Mouse (Mus musculus): ENCODE measurements around the gene Wnt3a. TPM values are rescaled to one million over a fixed set of nuclear protein-coding genes. Genes with fewer than 3 reads are reported as not detected.

Gene Wnt3a
- total and polyA plus RNA-seq, 3 experiments = not detected

DNA sequence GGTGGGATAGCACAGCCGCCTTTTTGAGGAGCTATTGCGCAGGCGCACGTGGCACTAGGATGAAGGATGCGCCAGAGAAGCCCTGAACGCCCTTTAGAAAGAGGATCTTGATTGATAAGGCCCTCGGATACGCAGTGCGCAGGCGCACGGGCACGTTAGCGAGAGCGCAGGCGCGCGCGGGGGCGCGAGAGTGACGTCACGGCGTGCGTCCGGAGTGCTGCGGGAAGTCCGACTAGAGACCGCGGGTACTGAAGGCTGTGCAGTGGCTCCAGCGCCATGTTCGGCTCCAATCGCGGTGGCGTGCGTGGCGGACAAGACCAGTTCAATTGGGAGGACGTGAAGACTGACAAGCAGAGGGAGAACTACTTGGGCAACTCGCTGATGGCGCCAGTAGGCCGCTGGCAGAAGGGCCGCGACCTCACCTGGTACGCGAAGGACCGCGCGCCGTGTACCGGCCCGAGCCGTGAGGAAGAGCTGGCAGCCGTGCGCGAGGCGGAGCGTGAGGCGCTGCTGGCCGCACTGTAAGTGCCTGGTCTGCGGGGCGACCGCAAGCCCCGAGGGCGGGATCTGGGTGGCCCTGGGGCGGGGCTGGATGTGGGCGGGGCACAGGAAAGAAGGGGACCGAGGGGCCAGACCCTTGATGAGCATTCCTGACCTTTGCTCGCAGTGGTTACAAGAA, 82.3 kb downstream of the Wnt3a start, which contains the start of gene 2310033P09Rik (continued):
- TF ChIP-seq MXI1 (IDR thresholded peaks at IDR 0.05; ENCODE audit: low read depth, low read length) (peak; percentile 87), NRF1 (IDR thresholded peaks at IDR 0.05; ENCODE audit: insufficient read depth, low read depth, low read length, poor library complexity, severe bottlenecking) (peak; percentile 94), ELF1 (IDR thresholded peaks at IDR 0.05; ENCODE audit: low read depth, low read length) (0 out of 2 replicates have a peak, but pooled peaks have one; percentile 61), ETS1 (IDR thresholded peaks at IDR 0.05; ENCODE audit: low read depth, low read length) (no peak; the same call in 1 of the 2 replicates), CHD1 (IDR thresholded peaks at IDR 0.05; ENCODE audit: low read depth, low read length) (no peak), USF2 (IDR thresholded peaks at IDR 0.05; ENCODE audit: borderline replicate concordance in 1 of 2, insufficient read depth in 1 of 2, low read depth in 1 of 2, low read length in 2 of 2) (no peak), JUND (IDR thresholded peaks at IDR 0.05; ENCODE audit: low read depth, low read length) (no peak), MYC (IDR thresholded peaks at IDR 0.05; ENCODE audit: low read depth, low read length) (peak; percentile 92)

DNA sequence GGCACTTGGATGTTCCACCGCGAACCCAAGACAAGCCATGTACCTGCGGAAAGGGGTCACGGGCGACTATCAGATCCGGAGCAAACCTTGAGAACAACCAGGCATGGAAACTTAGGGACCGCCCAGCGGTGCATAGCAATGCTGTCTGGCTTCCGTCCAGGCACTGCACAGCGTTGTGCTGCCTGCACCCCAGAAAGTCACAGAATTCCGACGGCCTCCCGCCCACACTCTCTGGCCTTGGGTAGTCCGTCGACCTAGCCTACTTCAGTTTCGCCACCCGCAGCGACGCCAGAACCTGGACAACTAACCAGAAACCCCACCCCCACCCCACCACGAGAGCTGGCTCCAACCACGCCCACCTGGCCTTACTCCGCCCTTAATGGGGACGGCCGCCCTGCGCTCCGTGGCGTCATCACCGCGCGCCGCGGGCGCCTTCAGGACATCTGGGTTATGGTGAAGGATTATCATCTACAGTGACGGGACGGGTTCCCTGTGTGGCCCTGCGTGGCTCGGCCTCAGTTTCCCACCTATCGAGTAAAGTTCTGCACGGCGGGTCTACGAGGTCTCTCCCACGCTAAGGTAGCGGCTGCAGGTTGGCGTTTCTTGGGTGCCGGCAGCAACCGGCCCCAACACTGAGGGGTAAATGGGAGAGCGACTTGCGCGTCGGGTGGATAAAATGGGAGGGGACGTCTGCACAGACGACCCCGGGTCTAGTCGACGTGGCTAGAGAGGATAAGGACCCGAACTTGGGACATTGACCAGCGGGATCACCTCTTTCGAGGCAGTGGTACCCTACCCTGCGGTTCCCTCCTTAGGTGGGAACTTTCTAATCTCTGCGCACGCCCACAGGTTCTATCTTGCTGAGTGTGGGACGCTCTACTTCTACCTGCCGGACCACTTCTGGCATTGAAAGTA, 88.2 kb downstream of the Wnt3a start, which contains the start of gene Mrpl55:
Gene Mrpl55, plus strand, starts transcription at position 406 of the 915 bp plus-strand sequence.
- no peaks in the 10 kb centered on the region for H3K9me3 ChIP-seq (replicated peaks; ENCODE audit: insufficient read depth, low read length)
- peaks cover 9% of the 10 kb centered on the region; the same call in 1 of the 2 replicates for H3K79me2 ChIP-seq (ENCODE audit: control insufficient read depth, insufficient read depth, low read length, poor library complexity)
- peak within 1 kb of the TSS; percentile 69 to 83 for H3K4me3 ChIP-seq (ENCODE audit: control insufficient read depth in 1 of 2, insufficient read depth in 1 of 2, low read depth in 2 of 2, low read length in 2 of 2)
- TF ChIP-seq ETS1 (IDR thresholded peaks at IDR 0.05; ENCODE audit: low read depth, low read length) (no peak), MAZ (IDR thresholded peaks at IDR 0.05; ENCODE audit: low read depth, low read length) (0 out of 2 replicates have a peak, but pooled peaks have one; percentile 62), MAX (IDR thresholded peaks at IDR 0.05; ENCODE audit: low read length) (peak; percentile 53), MYB (IDR thresholded peaks at IDR 0.05; ENCODE audit: low read depth, low read length) (no peak), HCFC1 (IDR thresholded peaks at IDR 0.05; ENCODE audit: low read depth, low read length) (peak; percentile 85), RCOR1 (IDR thresholded peaks at IDR 0.05; ENCODE audit: low read depth, low read length) (no peak), NELFE (IDR thresholded peaks at IDR 0.05; ENCODE audit: low read depth, low read length) (peak; percentile 72), USF1 (IDR thresholded peaks at IDR 0.05; ENCODE audit: low read depth, low read length) (0 out of 2 replicates have a peak, but pooled peaks have one; percentile 14), SIN3A (IDR thresholded peaks at IDR 0.05; ENCODE audit: low read length) (peak; percentile 84), CHD2 (IDR thresholded peaks at IDR 0.05; ENCODE audit: low read length) (no peak), TBP (IDR thresholded peaks at IDR 0.05; ENCODE audit: low read depth, low read length) (peak; percentile 46; the same call in 1 of the 2 replicates), POLR2A (IDR thresholded peaks at IDR 0.05; ENCODE audit: control insufficient read depth in 1 of 2, insufficient read depth in 1 of 2, low read depth in 1 of 2, low read length in 2 of 2, poor library complexity in 1 of 2) (peak; percentile 46 to 73; a peak in 2 of 4 replicates), POLR2AphosphoS2 (IDR thresholded peaks at IDR 0.05; ENCODE audit: low read length) (peak; percentile 63), E2F4 (IDR thresholded peaks at IDR 0.05; ENCODE audit: borderline replicate concordance, low read depth, low read length) (no peak), BHLHE40 (IDR thresholded peaks at IDR 0.05; ENCODE audit: borderline replicate concordance, low read depth, low read length) (no peak), MXI1 (IDR thresholded peaks at IDR 0.05; ENCODE audit: low read depth, low read length) (peak; percentile 74), ZC3H11A (IDR thresholded peaks at IDR 0.05; ENCODE audit: low read depth, low read length) (peak; percentile 21; the same call in 1 of the 2 replicates), CTCF (IDR thresholded peaks at IDR 0.05 in 2 of 3, conservative IDR thresholded peaks at IDR 0.05 in 1 of 3; ENCODE audit: control insufficient read depth in 1 of 3, insufficient read depth in 1 of 3, low read depth in 2 of 3, low read length in 3 of 3, poor library complexity in 1 of 3, severe bottlenecking in 1 of 3) (no peak), TCF12 (IDR thresholded peaks at IDR 0.05; ENCODE audit: low read depth, low read length) (0 out of 2 replicates have a peak, but pooled peaks have one; percentile 21), NRF1 (IDR thresholded peaks at IDR 0.05; ENCODE audit: insufficient read depth, low read depth, low read length, poor library complexity, severe bottlenecking) (peak; percentile 57), MYC (IDR thresholded peaks at IDR 0.05; ENCODE audit: low read depth, low read length) (no peak)
- H3K9ac ChIP-seq (ENCODE audit: control insufficient read depth, low read depth, low read length, poor library complexity, severe bottlenecking) = peak within 1 kb of the TSS; percentile 75
- H3K27me3 ChIP-seq (ENCODE audit: control insufficient read depth in 1 of 2, insufficient read depth in 2 of 2, low read length in 2 of 2) = no peaks in the 10 kb centered on the region
- peak within 1 kb of the TSS; percentile 79 for H3K27ac ChIP-seq (ENCODE audit: control insufficient read depth, low read depth, low read length)
- H3K4me1 ChIP-seq (ENCODE audit: control insufficient read depth in 1 of 2, insufficient read depth in 2 of 2, low read length in 2 of 2) = peaks cover 4% of the 10 kb centered on the region in 2 experiments
- DNase-seq (ENCODE audit: low read depth, low spot score) = peak; percentile 97
- peaks cover 0 to 7% of the 10 kb centered on the region in 2 experiments; a peak in 3 of 4 replicates for H3K36me3 ChIP-seq (ENCODE audit: control insufficient read depth in 1 of 2, insufficient read depth in 2 of 2, low read length in 2 of 2)

Data from MEL (cell line).